Mouse (Mus musculus): Measurements from ENCODE around the gene Abhd17a.

GRCm38 (mm10) chr10:80609269-80609924 is 19.3 kb upstream of the Abhd17a start:
- TF ChIP-seq POLR2A (IDR thresholded peaks at IDR 0.05; ENCODE audit: borderline replicate concordance, insufficient read depth, low read length) (no peak), CTCF (IDR thresholded peaks at IDR 0.05; ENCODE audit: borderline replicate concordance, insufficient read depth, low read depth, low read length) (no peak)

Measured in cerebellum, adult 2 months (tissue).